Mouse (Mus musculus): ENCODE measurements at regions not wholly inside any gene's neighbourhood (a gene's known extent, or its start where the extent isn't known, plus 50 kb on each side); places are given as distances from the start of the nearest gene placed in this dataset.
A peak's percentile ranks its signal among the peaks of the same experiment; 100 is the strongest.

DNA sequence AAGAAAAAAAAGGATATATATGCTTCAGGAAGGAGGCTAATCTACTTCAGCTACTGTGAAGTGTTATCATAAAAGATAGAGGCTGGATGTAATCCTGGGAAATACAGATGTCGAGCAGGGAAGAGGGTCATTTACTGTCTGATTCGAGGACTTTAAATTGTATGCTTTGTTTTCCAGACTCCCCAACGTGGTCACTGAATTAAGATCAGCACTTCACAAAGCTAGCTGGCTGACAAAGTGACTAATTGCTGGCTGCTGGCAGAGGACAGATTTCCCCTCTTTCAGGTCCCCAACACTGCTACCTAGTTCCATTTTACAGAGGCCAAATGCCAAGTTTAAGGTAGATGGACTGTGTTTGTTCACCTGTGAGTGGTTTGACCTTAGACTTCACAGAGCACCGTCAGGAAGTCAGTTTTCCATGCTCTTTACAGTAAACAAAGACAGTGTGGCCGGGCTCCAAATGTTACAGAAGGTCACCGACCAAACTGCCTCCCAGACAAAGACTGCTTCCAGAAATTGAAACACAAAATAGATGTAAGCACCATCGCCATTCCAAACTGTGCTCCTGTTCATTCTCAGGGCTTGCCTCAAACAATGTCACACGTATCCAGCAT is 167.2 kb downstream of the Gm11361 start:
- Histone ChIP-seq H3K27me3 (replicated peaks; ENCODE audit: control insufficient read depth, insufficient read depth, low read length) (no peaks in the 10 kb centered on the region), H3K4me2 (ENCODE audit: low read depth, low read length) (no peak overlapping the region), H3K9ac (ENCODE audit: low read depth, low read length) (peak overlapping the region; percentile 14; the same call in 1 of the 2 replicates), H3K27ac (ENCODE audit: low read length) (0 out of 2 replicates have a peak overlapping the region, but pooled peaks have one; percentile 10), H3K9me3 (ENCODE audit: control insufficient read depth, low read length) (no peaks in the 10 kb centered on the region), H3K4me3 (ENCODE audit: low read length) (no peak overlapping the region), H3K36me3 (ENCODE audit: control insufficient read depth, insufficient read depth, low read length) (no peaks in the 10 kb centered on the region), H3K4me1 (ENCODE audit: control insufficient read depth, insufficient read depth, low read length) (no peaks in the 10 kb centered on the region)
- 21% methylated on average over 8 of the region's 8 CpGs for WGBS
- peak; percentile 70 for ATAC-seq

DNA sequence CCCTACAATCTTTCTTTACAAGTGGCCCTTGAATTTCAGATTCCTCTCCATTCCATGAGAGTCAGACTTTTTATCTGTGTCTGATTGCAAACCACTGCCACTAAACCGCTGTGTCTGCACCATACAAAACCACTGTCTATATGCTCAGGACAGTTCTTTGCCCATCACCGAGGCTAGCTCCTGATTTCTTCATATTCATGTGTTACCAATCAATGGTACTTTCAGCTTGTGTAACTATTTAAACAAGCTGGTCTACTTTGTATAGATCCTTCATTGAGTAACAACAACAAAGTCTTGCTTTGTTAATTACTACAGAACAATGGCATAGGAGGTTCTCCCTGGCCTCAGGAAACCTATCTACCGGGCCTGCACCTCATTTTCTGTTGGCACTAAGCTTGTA is 164.0 kb downstream of the Gm11361 start:
- Histone ChIP-seq H3K4me1 (ENCODE audit: control insufficient read depth, insufficient read depth, low read length) (peaks cover 21% of the 10 kb centered on the region), H3K4me2 (ENCODE audit: low read depth, low read length) (no peak overlapping the region), H3K27me3 (replicated peaks; ENCODE audit: control insufficient read depth, insufficient read depth, low read length) (no peaks in the 10 kb centered on the region), H3K36me3 (ENCODE audit: control insufficient read depth, insufficient read depth, low read length) (no peaks in the 10 kb centered on the region), H3K9ac (ENCODE audit: low read depth, low read length) (no peak overlapping the region), H3K9me3 (ENCODE audit: control insufficient read depth, low read length) (no peaks in the 10 kb centered on the region), H3K27ac (ENCODE audit: low read length) (no peak overlapping the region), H3K4me3 (ENCODE audit: low read length) (no peak overlapping the region)
- WGBS: 83% methylated on average over 3 of the region's 3 CpGs
- no peak for ATAC-seq

DNA sequence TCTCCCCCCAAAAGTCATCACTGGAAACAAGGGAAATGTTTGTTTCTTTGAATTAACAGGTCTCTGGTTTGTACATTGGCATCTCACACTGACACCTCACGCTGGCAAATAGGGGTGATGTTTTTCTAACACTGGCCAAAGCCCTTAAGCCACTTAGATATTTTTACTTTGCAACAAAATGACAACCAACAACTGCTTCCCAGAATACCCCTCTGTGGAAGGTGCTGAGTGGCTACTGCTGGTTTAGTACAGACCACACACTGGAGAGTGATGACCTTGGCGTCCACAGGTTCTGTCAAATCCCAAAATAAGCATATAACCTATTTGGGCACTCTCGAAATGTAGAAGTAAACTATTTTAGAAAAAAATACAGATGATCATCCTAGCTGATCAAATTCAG is 163.3 kb downstream of the Gm11361 start:
- H3K27me3 ChIP-seq (replicated peaks; ENCODE audit: control insufficient read depth, insufficient read depth, low read length): no peaks in the 10 kb centered on the region
- H3K4me2 ChIP-seq (ENCODE audit: low read depth, low read length): no peak overlapping the region
- H3K36me3 ChIP-seq (ENCODE audit: control insufficient read depth, insufficient read depth, low read length): no peaks in the 10 kb centered on the region
- ATAC-seq: no peak
- H3K9ac ChIP-seq (ENCODE audit: low read depth, low read length): no peak overlapping the region
- H3K4me1 ChIP-seq (ENCODE audit: control insufficient read depth, insufficient read depth, low read length): peaks cover 23% of the 10 kb centered on the region
- H3K9me3 ChIP-seq (ENCODE audit: control insufficient read depth, low read length): no peaks in the 10 kb centered on the region
- no peak overlapping the region for H3K27ac ChIP-seq (ENCODE audit: low read length)
- WGBS: 84% methylated on average over 3 of the region's 3 CpGs
- H3K4me3 ChIP-seq (ENCODE audit: low read length): no peak overlapping the region

DNA sequence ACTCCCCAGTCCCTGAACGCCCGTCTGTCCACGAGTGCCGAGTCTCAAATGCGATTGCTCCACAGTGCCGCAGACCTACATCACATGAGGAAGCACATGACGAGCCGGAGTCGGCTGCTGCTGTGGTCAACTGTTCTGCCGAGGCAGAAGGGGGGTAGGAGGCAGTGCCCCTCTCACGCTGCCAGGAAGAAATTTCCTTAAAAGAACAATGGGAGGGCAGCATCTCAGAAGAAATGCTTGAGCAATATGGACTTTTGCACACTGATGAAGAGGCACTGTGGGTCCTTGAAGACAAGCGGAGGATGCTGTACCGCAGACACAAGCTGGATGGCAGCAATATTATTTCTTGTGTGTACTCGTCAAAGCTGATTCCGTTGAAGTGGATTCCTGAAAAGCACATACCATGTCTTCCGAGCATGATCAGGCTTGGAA is 162.6 kb downstream of the Gm11361 start:
- Histone ChIP-seq H3K9me3 (ENCODE audit: control insufficient read depth, low read length) (no peaks in the 10 kb centered on the region), H3K4me1 (ENCODE audit: control insufficient read depth, insufficient read depth, low read length) (peaks cover 23% of the 10 kb centered on the region), H3K27me3 (replicated peaks; ENCODE audit: control insufficient read depth, insufficient read depth, low read length) (no peaks in the 10 kb centered on the region), H3K4me3 (ENCODE audit: low read length) (peak overlapping the region; percentile 9; the same call in 1 of the 2 replicates), H3K27ac (ENCODE audit: low read length) (no peak overlapping the region), H3K4me2 (ENCODE audit: low read depth, low read length) (0 out of 2 replicates have a peak overlapping the region, but pooled peaks have one; percentile 0), H3K9ac (ENCODE audit: low read depth, low read length) (no peak overlapping the region; the same call in 1 of the 2 replicates), H3K36me3 (ENCODE audit: control insufficient read depth, insufficient read depth, low read length) (no peaks in the 10 kb centered on the region)
- no peak for ATAC-seq
- 59% methylated on average over 16 of the region's 16 CpGs for WGBS

DNA sequence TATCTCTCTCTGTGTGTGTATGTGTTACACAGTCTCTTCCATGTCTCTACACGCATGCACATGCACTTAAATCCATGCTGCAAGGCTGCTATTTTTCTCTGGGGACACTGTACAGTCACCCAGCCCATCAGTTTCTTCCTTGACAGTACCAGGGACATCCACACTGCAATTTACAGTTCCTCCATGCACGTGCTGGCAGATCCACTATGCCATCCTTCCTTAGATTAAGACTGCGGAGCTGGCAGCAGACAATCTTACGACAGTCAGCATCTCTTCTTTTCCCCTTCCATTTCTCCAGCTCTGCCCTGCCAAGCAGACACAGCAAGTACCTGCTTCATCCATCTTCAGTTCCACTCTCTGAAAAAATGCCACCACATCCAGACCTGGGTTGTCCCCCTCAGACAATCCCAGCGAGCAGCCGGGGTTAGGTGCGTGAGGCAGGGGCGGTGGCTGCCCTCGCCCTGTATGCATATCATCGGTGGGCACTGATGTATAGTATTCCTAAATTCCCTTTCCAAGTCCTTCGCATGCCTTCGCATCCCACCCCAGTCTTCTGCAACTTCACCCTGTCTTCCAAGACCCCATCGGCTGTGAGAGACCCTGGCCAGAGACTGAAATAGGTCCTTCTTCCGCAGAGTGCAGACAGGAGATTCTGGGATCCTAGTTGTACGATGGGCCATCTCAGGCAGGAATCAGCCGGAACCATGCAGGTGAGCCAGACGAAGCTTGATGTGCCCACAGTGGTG is 161.8 kb downstream of the Gm11361 start:
- Histone ChIP-seq H3K4me1 (ENCODE audit: control insufficient read depth, insufficient read depth, low read length) (peaks cover 23% of the 10 kb centered on the region), H3K9me3 (ENCODE audit: control insufficient read depth, low read length) (no peaks in the 10 kb centered on the region), H3K4me3 (ENCODE audit: low read length) (no peak overlapping the region), H3K9ac (ENCODE audit: low read depth, low read length) (0 out of 2 replicates have a peak overlapping the region, but pooled peaks have one; percentile 32), H3K27me3 (replicated peaks; ENCODE audit: control insufficient read depth, insufficient read depth, low read length) (no peaks in the 10 kb centered on the region), H3K36me3 (ENCODE audit: control insufficient read depth, insufficient read depth, low read length) (no peaks in the 10 kb centered on the region), H3K27ac (ENCODE audit: low read length) (peak overlapping the region; percentile 97), H3K4me2 (ENCODE audit: low read depth, low read length) (peak overlapping the region; percentile 12; the same call in 1 of the 2 replicates)
- no peak for ATAC-seq
- WGBS: 81% methylated on average over 17 of the region's 17 CpGs

DNA sequence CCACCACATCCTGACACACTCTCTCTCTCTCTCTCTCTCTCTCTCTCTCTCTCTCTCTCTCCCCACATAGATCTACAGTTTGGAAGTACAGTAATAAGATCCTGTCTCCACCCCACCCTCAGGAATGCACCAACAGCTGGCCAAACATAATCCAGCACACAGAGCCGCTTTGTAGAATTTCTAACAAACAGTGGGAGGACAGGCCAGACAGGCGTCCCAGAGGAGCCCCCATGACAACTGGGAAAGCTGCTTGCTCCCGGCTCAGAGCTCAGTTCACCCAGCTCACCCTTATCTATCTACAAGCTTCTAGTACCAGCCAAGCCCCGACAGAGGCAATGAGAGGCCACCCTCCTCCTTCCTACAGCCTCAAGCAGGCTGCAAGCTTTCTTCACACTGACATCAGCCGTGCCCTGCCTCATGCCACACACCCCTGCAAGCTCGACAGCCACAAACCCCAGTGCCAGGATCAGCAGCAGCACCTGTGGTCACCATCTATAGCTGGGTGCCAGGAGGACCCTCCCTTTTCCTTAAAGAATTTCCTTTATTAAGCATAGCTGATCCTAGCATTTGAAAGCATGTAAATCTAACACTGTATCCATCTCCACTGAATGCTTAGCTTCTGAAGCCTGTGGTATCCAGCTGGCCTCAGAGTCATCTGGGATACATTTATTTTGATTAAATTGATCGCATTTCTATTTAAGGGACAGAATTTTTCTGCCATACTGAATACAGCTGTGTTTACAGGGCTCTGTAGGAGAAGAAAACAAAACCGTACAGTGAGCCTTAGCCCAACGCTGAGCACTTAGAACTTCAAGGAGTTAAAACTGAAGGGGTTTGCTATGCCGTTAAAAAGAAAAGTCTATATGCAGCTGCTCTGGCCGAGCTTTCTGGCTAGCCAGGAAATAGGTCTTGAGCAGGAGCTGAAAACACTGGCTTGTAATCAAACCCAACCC is 160.9 kb downstream of the Gm11361 start:
- Histone ChIP-seq H3K27ac (ENCODE audit: low read length) (peak overlapping the region; percentile 97), H3K36me3 (ENCODE audit: control insufficient read depth, insufficient read depth, low read length) (no peaks in the 10 kb centered on the region), H3K4me1 (ENCODE audit: control insufficient read depth, insufficient read depth, low read length) (peaks cover 23% of the 10 kb centered on the region), H3K4me3 (ENCODE audit: low read length) (peak overlapping the region; percentile 22), H3K4me2 (ENCODE audit: low read depth, low read length) (peak overlapping the region; percentile 48), H3K9ac (ENCODE audit: low read depth, low read length) (peak overlapping the region; percentile 48), H3K27me3 (replicated peaks; ENCODE audit: control insufficient read depth, insufficient read depth, low read length) (no peaks in the 10 kb centered on the region), H3K9me3 (ENCODE audit: control insufficient read depth, low read length) (no peaks in the 10 kb centered on the region)
- peak; percentile 91 for ATAC-seq
- WGBS: 13% methylated on average over 11 of the region's 11 CpGs

DNA sequence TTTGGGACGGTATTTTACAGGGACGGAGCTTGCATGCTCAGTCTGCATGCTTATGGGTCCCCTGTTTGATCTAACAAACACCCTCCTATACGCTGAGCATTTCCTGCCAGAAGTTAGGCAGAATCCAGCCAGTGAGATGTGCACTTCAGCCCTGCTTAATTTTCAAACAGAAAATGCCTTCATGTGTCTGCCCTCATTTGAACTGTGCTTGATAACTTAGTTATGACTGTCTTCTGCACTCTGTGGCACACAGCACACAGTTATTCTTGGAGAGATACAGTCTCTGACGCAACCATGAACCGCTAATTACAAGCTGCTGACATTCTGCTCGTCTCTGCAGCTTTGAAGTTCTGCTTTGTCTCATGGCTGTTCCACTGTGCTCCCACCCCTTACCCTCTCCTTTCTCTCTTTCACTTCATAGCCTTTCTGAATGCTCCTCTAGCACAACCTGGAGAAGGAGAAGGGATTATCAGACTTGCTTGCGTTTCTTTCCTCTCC is 160.2 kb downstream of the Gm11361 start:
- WGBS: 10% methylated on average over 7 of the region's 7 CpGs
- Histone ChIP-seq H3K27me3 (replicated peaks; ENCODE audit: control insufficient read depth, insufficient read depth, low read length) (no peaks in the 10 kb centered on the region), H3K27ac (ENCODE audit: low read length) (peak overlapping the region; percentile 97), H3K36me3 (ENCODE audit: control insufficient read depth, insufficient read depth, low read length) (no peaks in the 10 kb centered on the region), H3K4me1 (ENCODE audit: control insufficient read depth, insufficient read depth, low read length) (peaks cover 23% of the 10 kb centered on the region), H3K9ac (ENCODE audit: low read depth, low read length) (peak overlapping the region; percentile 48; the same call in 1 of the 2 replicates), H3K4me2 (ENCODE audit: low read depth, low read length) (peak overlapping the region; percentile 48), H3K9me3 (ENCODE audit: control insufficient read depth, low read length) (no peaks in the 10 kb centered on the region), H3K4me3 (ENCODE audit: low read length) (peak overlapping the region; percentile 22)
- peak; percentile 76 for ATAC-seq

DNA sequence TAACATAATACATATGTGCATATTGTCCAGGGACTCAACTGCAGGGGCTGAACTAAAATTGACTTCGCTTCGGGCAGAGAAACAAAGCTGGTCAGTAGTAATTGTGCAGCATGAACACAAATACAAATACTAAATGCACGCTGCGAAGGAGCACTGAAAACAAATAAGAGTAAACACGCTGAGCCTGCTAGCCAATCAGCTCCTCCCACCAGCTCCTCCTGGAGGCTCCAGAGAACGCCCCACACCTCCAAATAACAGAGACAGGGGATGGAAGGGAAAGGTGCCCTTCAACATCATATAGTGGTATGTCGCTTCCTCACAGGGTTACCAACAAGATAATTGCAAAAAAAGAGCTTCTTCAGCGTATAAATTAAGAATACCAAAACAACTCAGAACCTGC is 159.6 kb downstream of the Gm11361 start:
- H3K27ac ChIP-seq (ENCODE audit: low read length): peak overlapping the region; percentile 97
- peak overlapping the region; percentile 22; the same call in 1 of the 2 replicates for H3K4me3 ChIP-seq (ENCODE audit: low read length)

More for the DNA sequence above, 159.6 kb downstream of the Gm11361 start:
- peak overlapping the region; percentile 48; the same call in 1 of the 2 replicates for H3K4me2 ChIP-seq (ENCODE audit: low read depth, low read length)
- H3K27me3 ChIP-seq (replicated peaks; ENCODE audit: control insufficient read depth, insufficient read depth, low read length): no peaks in the 10 kb centered on the region
- H3K36me3 ChIP-seq (ENCODE audit: control insufficient read depth, insufficient read depth, low read length): no peaks in the 10 kb centered on the region
- 33% methylated on average over 8 of the region's 8 CpGs for WGBS
- H3K9ac ChIP-seq (ENCODE audit: low read depth, low read length): no peak overlapping the region
- peaks cover 23% of the 10 kb centered on the region for H3K4me1 ChIP-seq (ENCODE audit: control insufficient read depth, insufficient read depth, low read length)
- no peaks in the 10 kb centered on the region for H3K9me3 ChIP-seq (ENCODE audit: control insufficient read depth, low read length)
- no peak for ATAC-seq

Measured in intestine, embryonic 16.5 days (tissue).